8 mouse cellular contexts compared by ENCODE assay signal in the genomic region with DNA sequence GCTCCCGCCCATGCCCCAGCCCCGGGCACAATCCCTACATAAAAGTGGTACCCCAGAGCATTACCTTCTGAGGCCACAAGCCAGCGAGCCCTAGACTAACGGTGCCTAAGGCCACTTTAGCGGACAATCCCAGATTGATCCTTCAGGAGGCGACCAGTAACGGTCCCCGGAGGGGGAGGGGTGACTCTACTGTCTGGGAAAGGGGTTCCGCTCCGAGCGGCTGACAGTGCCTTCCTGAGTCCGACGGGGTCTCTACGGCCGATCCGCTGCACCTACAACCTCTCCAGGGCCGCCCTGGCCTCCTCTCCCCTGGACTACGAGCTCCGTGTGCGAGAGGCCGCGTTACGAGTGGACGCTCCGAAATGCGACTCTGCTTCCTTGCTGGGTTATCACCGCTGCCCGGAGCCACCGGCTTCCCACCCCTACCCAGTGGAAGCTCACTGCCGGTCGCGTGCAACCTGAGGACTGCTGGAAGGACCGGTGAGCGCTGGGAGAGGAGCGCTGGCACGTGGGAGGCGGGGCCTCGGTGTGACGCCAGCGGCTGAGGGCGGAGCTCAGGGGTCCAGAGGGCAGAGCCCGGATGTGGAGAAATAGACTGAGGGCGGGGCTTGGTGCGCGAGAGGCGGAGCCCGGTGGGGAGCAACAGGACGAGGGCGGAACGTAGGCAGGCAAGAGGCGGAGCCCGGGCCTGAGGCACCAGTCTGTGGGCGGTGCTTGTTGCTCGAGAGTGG. TPM values are rescaled to one million over a fixed set of nuclear protein-coding genes. Genes with fewer than 3 reads are reported as not detected.
DNase-seq lines count a peak whose midpoint lies in the region; ATAC-seq lines count a peak whose summit lies in the region.

No protein-coding gene starts in this region.

- DNase-seq in adrenal gland, adult (ENCODE audit: inconsistent age in 2 of 2, low spot score in 1 of 2): peak; percentile 100
- peak; percentile 98 for DNase-seq in embryo, embryonic 10.5 days (ENCODE audit: low spot score)
- DNase-seq in gastrocnemius, postnatal 14 days: peak; percentile 99
- peak; percentile 96 to 99 for DNase-seq in left cerebral cortex, postnatal 10 days (ENCODE audit: extremely low spot score in 1 of 2, low spot score in 2 of 2)
- DNase-seq in right cerebral cortex, postnatal 25 days: peak; percentile 98
- peak; percentile 98 to 99 for DNase-seq in urinary bladder, postnatal 4 days (ENCODE audit: low spot score in 2 of 2)

- peak; percentile 99 for ATAC-seq in inflammation-experienced regulatory T-cells, adult 6 months
- peak; percentile 100 for ATAC-seq in megakaryocyte-erythroid progenitor cell, adult 5-6 weeks (replicated peaks; ENCODE audit: low FRiP score, low TSS enrichment, poor library complexity, severe bottlenecking)

- intact Hi-C loops in gastrocnemius, postnatal 14 days (cut with DNase I; ENCODE audit: low total_unique reads): no loop called here
- intact Hi-C loops in left cerebral cortex, postnatal 10 days (cut with DNase I): no loop called here

RNA-seq across cellular contexts. Expression of a gene that starts 56.9 kb away (rescaled TPM):
- total RNA-seq in gastrocnemius, postnatal 14 days (2021): 10 to 100 TPM; 45.6 to 71.6 TPM
- 1 to 10 TPM in 1 of 3 experiments, under 1 TPM in 1, not detected in 1; 0.36 to 1.3 TPM for polyA plus RNA-seq in inflammation-experienced regulatory T-cells, adult 6 months (2017; shearing (Covaris generic))
- total RNA-seq in left cerebral cortex, postnatal 10 days (2021): 10 to 100 TPM; 84.7 to 89.1 TPM
- total RNA-seq in megakaryocyte-erythroid progenitor cell, adult 5-6 weeks (2014; fragmentation: Nextera tagmentation): 0.22 TPM in 1 of 2 replicates, not detected in the other
- total RNA-seq in megakaryocyte-erythroid progenitor cell, adult 5-6 weeks (2017): 0.19 TPM in 1 of 2 replicates, not detected in the other

Comparison
In these comparisons a context has a peak if more than half of its experiments do, and no peak if none do; other contexts are left out.
1. Peak in every context shown above with its lines: DNase-seq and ATAC-seq.
2. RNA of a gene that starts 56.9 kb away (total RNA-seq): 84.7 to 89.1 TPM in left cerebral cortex, postnatal 10 days and 45.6 to 71.6 TPM in gastrocnemius, postnatal 14 days; 0.19 to 0.22 TPM in megakaryocyte-erythroid progenitor cell, adult 5-6 weeks; every median in the first group is over 10 times any median in the second.